Mouse (Mus musculus): ENCODE measurements at regions not wholly inside any gene's neighbourhood (a gene's known extent, or its start where the extent isn't known, plus 50 kb on each side); places are given as distances from the start of the nearest gene placed in this dataset.

DNA sequence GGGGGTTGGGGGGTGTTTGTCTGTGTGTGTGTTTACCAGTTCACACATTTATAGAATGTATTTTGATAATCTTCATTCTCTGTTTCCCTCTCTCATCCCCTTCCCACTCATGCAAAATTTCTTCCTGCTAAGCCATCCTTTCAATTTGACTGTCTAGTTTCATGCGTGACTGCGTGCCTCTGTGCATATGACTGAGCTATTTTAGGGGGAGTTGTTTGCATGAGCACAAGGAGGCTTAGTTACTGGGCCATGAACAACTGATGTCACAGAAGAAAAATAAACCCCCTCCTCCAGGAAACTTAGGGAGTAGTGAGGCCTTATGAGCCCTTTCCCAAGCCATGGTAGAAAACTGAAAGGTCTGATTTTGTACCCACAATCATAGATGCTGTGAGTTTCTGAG lies 103.1 kb downstream of the Trib2 start:
- ATAC-seq, result no peak
- Histone ChIP-seq H3K9me3 (replicated peaks; ENCODE audit: control insufficient read depth, low read length, poor library complexity, severe bottlenecking) (no peaks in the 10 kb centered on the region), H3K27me3 (ENCODE audit: control insufficient read depth, insufficient read depth, low read depth, low read length) (no peaks in the 10 kb centered on the region), H3K9ac (ENCODE audit: low read depth, low read length) (no peak overlapping the region), H3K4me3 (ENCODE audit: low read depth, low read length) (no peak overlapping the region), H3K4me2 (ENCODE audit: low read length) (no peak overlapping the region), H3K27ac (ENCODE audit: low read length) (no peak overlapping the region), H3K4me1 (ENCODE audit: control insufficient read depth, insufficient read depth, low read length) (no peaks in the 10 kb centered on the region), H3K36me3 (ENCODE audit: control insufficient read depth, insufficient read depth, low read length) (no peaks in the 10 kb centered on the region)
- WGBS, result 64% methylated on average over 2 of the region's 2 CpGs

DNA sequence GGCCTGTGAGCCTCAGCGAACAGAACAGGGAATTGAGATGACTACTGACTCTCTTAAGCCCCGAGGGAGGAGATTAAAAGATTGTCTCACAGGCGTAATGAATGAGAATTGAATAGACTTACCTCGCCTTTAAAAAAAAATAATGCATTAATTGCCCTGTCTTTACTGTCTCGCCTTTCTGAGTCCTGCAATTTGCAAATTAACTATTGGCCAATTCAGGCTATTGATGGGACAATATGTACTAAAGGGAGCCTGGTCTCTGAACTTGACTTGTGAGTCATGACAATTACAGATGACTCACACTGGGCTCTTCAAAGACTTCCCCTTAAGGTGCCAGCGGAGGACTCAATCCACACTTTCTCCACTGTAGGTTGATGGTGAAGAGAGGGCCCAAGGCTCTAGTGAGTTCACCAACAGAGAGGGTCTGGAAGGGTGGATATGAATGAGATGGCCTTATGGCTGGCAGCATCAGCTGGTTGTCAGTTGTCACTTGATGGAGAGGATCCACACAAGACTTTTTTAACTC lies 109.1 kb downstream of the Trib2 start:
- H3K36me3 ChIP-seq (ENCODE audit: control insufficient read depth, insufficient read depth, low read length), result no peaks in the 10 kb centered on the region
- no peak overlapping the region for H3K4me2 ChIP-seq (ENCODE audit: low read length)
- no peak for ATAC-seq
- H3K4me1 ChIP-seq (ENCODE audit: control insufficient read depth, insufficient read depth, low read length), result no peaks in the 10 kb centered on the region
- H3K9ac ChIP-seq (ENCODE audit: low read depth, low read length), result no peak overlapping the region
- no peak overlapping the region for H3K4me3 ChIP-seq (ENCODE audit: low read depth, low read length)
- H3K27ac ChIP-seq (ENCODE audit: low read length), result no peak overlapping the region
- no peaks in the 10 kb centered on the region for H3K9me3 ChIP-seq (replicated peaks; ENCODE audit: control insufficient read depth, low read length, poor library complexity, severe bottlenecking)
- H3K27me3 ChIP-seq (ENCODE audit: control insufficient read depth, insufficient read depth, low read depth, low read length), result no peaks in the 10 kb centered on the region
- 65% methylated on average over 6 of the region's 6 CpGs for WGBS

DNA sequence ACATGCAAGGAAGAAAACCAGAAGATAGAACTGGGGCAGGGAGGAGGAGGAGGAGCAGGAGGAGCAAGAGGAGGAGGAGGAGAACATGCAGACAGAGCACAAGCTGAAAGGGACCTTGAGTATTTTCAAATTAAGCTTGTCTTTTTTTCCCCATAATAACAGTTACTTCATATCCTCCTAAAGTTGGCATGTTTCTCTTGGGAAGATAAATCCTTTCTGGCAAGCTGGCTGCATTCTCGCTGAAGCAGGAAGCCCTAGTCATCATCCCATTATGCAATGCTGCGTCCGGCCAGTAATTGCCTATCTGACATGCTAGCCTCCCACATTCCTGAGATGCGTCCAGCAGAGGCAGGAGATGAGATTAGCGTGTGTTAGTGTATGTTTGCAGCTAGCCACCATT lies 112.3 kb downstream of the Trib2 start:
- 39% methylated on average over 5 of the region's 5 CpGs for WGBS
- no peaks in the 10 kb centered on the region for H3K4me1 ChIP-seq (ENCODE audit: control insufficient read depth, insufficient read depth, low read length)
- no peaks in the 10 kb centered on the region for H3K9me3 ChIP-seq (replicated peaks; ENCODE audit: control insufficient read depth, low read length, poor library complexity, severe bottlenecking)
- H3K4me3 ChIP-seq (ENCODE audit: low read depth, low read length), result no peak overlapping the region
- H3K27ac ChIP-seq (ENCODE audit: low read length), result no peak overlapping the region
- no peak for ATAC-seq
- no peak overlapping the region for H3K4me2 ChIP-seq (ENCODE audit: low read length)
- H3K9ac ChIP-seq (ENCODE audit: low read depth, low read length), result no peak overlapping the region
- H3K36me3 ChIP-seq (ENCODE audit: control insufficient read depth, insufficient read depth, low read length), result no peaks in the 10 kb centered on the region
- H3K27me3 ChIP-seq (ENCODE audit: control insufficient read depth, insufficient read depth, low read depth, low read length), result no peaks in the 10 kb centered on the region

DNA sequence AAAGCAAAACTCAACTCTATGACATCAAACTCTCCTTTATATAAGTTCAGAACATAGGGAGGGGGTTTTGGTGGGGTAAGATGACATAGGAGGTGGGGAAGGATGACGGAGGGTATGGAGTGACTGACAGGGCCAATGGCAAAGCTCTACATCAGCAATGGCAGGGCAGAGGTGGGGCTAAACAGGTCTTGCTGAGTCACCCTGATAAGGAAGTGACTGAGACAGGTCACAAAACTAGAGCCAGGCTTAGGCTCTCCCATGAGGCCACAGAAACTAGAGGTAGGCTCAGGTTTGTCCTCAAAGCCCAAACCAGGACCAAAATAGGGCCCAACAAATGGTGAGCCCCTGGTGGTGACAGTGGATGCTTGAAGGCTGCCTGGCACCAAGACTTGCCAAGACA lies 114.6 kb downstream of the Trib2 start:
- Histone ChIP-seq H3K36me3 (ENCODE audit: control insufficient read depth, insufficient read depth, low read length) (no peaks in the 10 kb centered on the region), H3K4me1 (ENCODE audit: control insufficient read depth, insufficient read depth, low read length) (no peaks in the 10 kb centered on the region), H3K27ac (ENCODE audit: low read length) (no peak overlapping the region), H3K4me3 (ENCODE audit: low read depth, low read length) (no peak overlapping the region), H3K9ac (ENCODE audit: low read depth, low read length) (no peak overlapping the region), H3K4me2 (ENCODE audit: low read length) (no peak overlapping the region), H3K27me3 (ENCODE audit: control insufficient read depth, insufficient read depth, low read depth, low read length) (no peaks in the 10 kb centered on the region), H3K9me3 (replicated peaks; ENCODE audit: control insufficient read depth, low read length, poor library complexity, severe bottlenecking) (no peaks in the 10 kb centered on the region)
- WGBS, result 96% methylated on average over 1 of the region's 1 CpGs
- no peak for ATAC-seq

DNA sequence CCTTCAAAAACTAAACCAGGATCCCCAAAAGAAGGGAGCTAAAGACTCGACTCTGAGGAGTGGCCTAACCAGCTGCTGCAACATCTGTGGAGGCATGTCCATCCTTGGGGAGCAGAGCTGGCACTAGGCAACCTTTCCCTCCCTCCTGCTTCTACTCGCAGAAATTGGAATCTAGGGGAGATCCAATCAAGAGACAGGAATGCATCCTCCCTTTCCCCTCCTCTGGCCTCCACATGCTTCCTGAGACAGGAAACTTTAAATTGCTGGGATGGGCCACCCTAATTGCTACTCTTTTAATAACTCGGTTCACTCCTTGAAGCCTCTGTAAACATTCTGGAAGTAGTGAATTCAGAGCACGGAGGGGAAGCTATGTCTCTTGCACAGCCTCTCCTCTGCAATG lies 117.9 kb downstream of the Trib2 start:
- H3K27ac ChIP-seq (ENCODE audit: low read length), result no peak overlapping the region
- H3K4me2 ChIP-seq (ENCODE audit: low read length), result no peak overlapping the region
- H3K27me3 ChIP-seq (ENCODE audit: control insufficient read depth, insufficient read depth, low read depth, low read length), result no peaks in the 10 kb centered on the region
- no peaks in the 10 kb centered on the region for H3K9me3 ChIP-seq (replicated peaks; ENCODE audit: control insufficient read depth, low read length, poor library complexity, severe bottlenecking)
- H3K36me3 ChIP-seq (ENCODE audit: control insufficient read depth, insufficient read depth, low read length), result no peaks in the 10 kb centered on the region
- 66% methylated on average over 4 of the region's 4 CpGs for WGBS
- H3K4me3 ChIP-seq (ENCODE audit: low read depth, low read length), result no peak overlapping the region
- H3K4me1 ChIP-seq (ENCODE audit: control insufficient read depth, insufficient read depth, low read length), result no peaks in the 10 kb centered on the region
- ATAC-seq, result no peak
- H3K9ac ChIP-seq (ENCODE audit: low read depth, low read length), result no peak overlapping the region

DNA sequence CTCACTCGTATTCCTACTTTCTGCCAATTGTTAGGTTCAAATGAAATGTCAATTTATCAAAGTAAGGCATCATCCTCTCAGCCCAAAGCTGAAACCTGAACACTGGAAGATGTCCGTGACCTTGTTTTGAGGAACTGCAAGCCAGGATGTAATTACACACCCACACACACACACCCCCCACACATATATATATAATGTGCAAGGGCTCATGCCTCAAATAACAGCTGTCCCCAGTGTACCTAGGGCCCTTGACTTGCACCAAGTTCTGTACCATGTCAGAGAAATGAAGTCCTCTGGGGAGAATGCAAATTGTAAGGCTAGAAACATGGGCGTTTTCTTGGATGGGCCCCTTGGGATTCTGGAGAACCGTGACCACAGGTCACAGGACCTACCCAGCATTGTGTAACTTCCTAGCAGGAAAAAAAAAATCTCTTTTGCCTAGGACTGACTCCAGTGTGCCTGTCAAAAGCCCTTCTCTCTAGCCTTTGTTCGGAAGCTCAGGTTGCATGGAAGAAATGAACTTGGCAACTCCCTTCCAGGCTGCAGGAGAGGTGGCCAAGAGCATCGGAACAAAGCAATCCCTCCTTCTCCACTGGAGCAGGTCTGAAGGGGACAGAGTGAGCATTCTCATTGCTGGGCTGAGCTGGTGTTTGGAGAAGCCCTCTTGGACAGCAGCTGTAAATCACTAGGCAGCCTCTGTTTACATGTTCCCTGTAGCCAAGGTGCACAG lies 118.5 kb downstream of the Trib2 start:
- H3K27ac ChIP-seq (ENCODE audit: low read length), result no peak overlapping the region
- H3K36me3 ChIP-seq (ENCODE audit: control insufficient read depth, insufficient read depth, low read length), result no peaks in the 10 kb centered on the region
- H3K4me2 ChIP-seq (ENCODE audit: low read length), result no peak overlapping the region
- no peak overlapping the region for H3K4me3 ChIP-seq (ENCODE audit: low read depth, low read length)
- no peak overlapping the region for H3K9ac ChIP-seq (ENCODE audit: low read depth, low read length)
- 82% methylated on average over 6 of the region's 6 CpGs for WGBS
- H3K27me3 ChIP-seq (ENCODE audit: control insufficient read depth, insufficient read depth, low read depth, low read length), result no peaks in the 10 kb centered on the region
- no peak for ATAC-seq
- H3K9me3 ChIP-seq (replicated peaks; ENCODE audit: control insufficient read depth, low read length, poor library complexity, severe bottlenecking), result no peaks in the 10 kb centered on the region
- no peaks in the 10 kb centered on the region for H3K4me1 ChIP-seq (ENCODE audit: control insufficient read depth, insufficient read depth, low read length)

DNA sequence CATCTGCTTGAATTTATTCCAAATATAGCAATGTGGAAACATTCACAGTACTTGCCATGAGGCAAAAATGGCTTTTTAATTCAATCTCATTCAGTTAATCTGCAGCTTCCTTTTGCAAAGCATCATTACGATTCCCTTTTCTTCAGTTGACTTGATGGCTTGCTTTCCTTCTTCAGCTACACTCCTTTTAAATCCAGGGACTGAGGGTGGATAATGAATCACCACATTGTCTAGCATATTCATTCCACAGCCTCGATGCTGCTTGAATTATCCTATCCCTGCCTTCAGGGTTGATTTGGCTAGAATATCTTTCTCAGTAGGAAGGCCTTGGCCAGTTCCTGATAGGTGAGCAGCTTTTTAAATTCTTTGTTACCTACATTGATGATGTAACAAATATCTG lies 128.4 kb downstream of the Trib2 start:
- H3K4me2 ChIP-seq (ENCODE audit: low read length), result no peak overlapping the region
- no peak overlapping the region for H3K4me3 ChIP-seq (ENCODE audit: low read depth, low read length)
- H3K36me3 ChIP-seq (ENCODE audit: control insufficient read depth, insufficient read depth, low read length), result no peaks in the 10 kb centered on the region
- no peaks in the 10 kb centered on the region for H3K9me3 ChIP-seq (replicated peaks; ENCODE audit: control insufficient read depth, low read length, poor library complexity, severe bottlenecking)
- no peaks in the 10 kb centered on the region for H3K4me1 ChIP-seq (ENCODE audit: control insufficient read depth, insufficient read depth, low read length)
- no peak for ATAC-seq
- no peaks in the 10 kb centered on the region for H3K27me3 ChIP-seq (ENCODE audit: control insufficient read depth, insufficient read depth, low read depth, low read length)
- H3K9ac ChIP-seq (ENCODE audit: low read depth, low read length), result no peak overlapping the region
- 79% methylated on average over 2 of the region's 2 CpGs for WGBS
- H3K27ac ChIP-seq (ENCODE audit: low read length), result no peak overlapping the region

DNA sequence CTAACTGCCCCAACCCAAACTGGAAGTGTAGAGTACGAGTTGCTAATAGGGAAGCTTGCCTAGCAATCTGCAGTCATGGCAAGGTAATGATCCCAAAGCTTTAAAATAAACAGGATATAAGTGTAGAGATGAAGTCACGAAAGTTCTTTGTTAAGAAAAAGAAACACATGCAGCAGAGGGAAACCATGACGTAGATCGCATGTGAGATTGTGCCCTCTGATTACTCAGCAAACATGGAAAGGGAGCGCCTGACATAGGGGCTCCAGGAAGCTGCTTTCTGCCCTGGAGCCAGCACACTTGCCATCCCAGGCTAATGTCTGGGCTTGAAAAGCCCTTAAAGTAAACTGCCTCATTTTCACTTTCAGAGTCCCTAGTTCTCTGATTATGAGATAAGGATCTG lies 132.4 kb downstream of the Trib2 start:
- Histone ChIP-seq H3K9me3 (replicated peaks; ENCODE audit: control insufficient read depth, low read length, poor library complexity, severe bottlenecking) (no peaks in the 10 kb centered on the region), H3K27ac (ENCODE audit: low read length) (no peak overlapping the region), H3K36me3 (ENCODE audit: control insufficient read depth, insufficient read depth, low read length) (no peaks in the 10 kb centered on the region), H3K9ac (ENCODE audit: low read depth, low read length) (no peak overlapping the region), H3K27me3 (ENCODE audit: control insufficient read depth, insufficient read depth, low read depth, low read length) (no peaks in the 10 kb centered on the region), H3K4me3 (ENCODE audit: low read depth, low read length) (no peak overlapping the region), H3K4me1 (ENCODE audit: control insufficient read depth, insufficient read depth, low read length) (no peaks in the 10 kb centered on the region), H3K4me2 (ENCODE audit: low read length) (no peak overlapping the region)
- ATAC-seq, result no peak
- WGBS, result 79% methylated on average over 5 of the region's 5 CpGs

DNA sequence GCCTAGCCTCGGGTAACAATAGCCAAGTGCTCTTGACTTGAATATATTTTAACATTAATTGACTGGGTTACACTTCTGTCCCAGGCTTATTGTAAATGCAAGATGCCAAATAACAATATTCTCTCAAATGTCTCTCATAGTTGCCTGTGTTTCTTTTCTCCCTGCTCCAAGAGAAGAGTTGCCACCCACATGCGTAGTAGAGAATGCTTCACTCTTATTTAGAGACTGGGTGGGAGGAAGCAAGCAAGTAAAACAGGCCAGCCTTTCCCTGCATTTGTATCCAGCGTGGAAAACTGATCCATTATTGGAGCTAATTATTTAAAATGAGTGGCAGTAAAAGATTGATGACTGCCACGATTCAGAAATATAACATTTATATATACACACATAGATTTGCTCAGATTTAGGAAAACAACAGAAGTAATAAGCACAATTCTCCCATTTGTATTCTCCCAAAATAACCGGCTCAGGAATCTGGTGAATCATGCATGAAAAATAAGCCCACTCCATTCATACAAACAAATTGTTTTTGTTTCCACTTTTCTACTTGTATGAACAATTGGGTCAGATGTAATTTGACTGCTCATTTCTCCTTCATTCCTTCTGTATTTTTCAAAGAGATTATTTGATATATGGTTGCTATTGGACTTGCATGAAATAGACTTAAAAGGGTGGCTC lies 134.9 kb downstream of the Trib2 start:
- Histone ChIP-seq H3K36me3 (ENCODE audit: control insufficient read depth, insufficient read depth, low read length) (no peaks in the 10 kb centered on the region), H3K27me3 (ENCODE audit: control insufficient read depth, insufficient read depth, low read depth, low read length) (no peaks in the 10 kb centered on the region), H3K9ac (ENCODE audit: low read depth, low read length) (no peak overlapping the region), H3K4me3 (ENCODE audit: low read depth, low read length) (no peak overlapping the region), H3K4me2 (ENCODE audit: low read length) (no peak overlapping the region), H3K9me3 (replicated peaks; ENCODE audit: control insufficient read depth, low read length, poor library complexity, severe bottlenecking) (no peaks in the 10 kb centered on the region), H3K4me1 (ENCODE audit: control insufficient read depth, insufficient read depth, low read length) (no peaks in the 10 kb centered on the region), H3K27ac (ENCODE audit: low read length) (no peak overlapping the region)
- no peak for ATAC-seq
- WGBS, result 75% methylated on average over 5 of the region's 5 CpGs

All from midbrain, embryonic 16.5 days (tissue).